Mouse (Mus musculus): Measurements from ENCODE around the gene Prnd. TPM values are rescaled to one million over a fixed set of nuclear protein-coding genes. Genes with fewer than 3 reads are reported as not detected.

The Prnd gene
- polyA plus RNA-seq, 1 experiment from 2014 or later = 3.2 TPM

- H3K4me2 ChIP-seq = no peak overlapping the region
- no peak overlapping the region for H3K9ac ChIP-seq (ENCODE audit: low read depth, low read length)
- no peaks in the 10 kb centered on the region for H3K27me3 ChIP-seq (ENCODE audit: control insufficient read depth, insufficient read depth, low read length)
- 86% methylated on average over 2 of the region's 2 CpGs for WGBS (ENCODE audit: insufficient replicate concordance)
- no peak overlapping the region for H3K27ac ChIP-seq (ENCODE audit: low read depth, low read length)
- no peak for ATAC-seq (replicated peaks; ENCODE audit: insufficient number of reproducible peaks, low FRiP score, low TSS enrichment)
- no peaks in the 10 kb centered on the region for H3K36me3 ChIP-seq (ENCODE audit: control insufficient read depth, insufficient read depth, low read length)
- no peaks in the 10 kb centered on the region for H3K9me3 ChIP-seq (replicated peaks; ENCODE audit: control insufficient read depth, low read length)
- peaks cover 8% of the 10 kb centered on the region; the same call in 1 of the 2 replicates for H3K4me1 ChIP-seq (ENCODE audit: control insufficient read depth, insufficient read depth, low read length)
- H3K4me3 ChIP-seq (ENCODE audit: low read depth, low read length) = no peak overlapping the region
Measured at GRCm38 (mm10) chr2:131934243-131934642, 16.4 kb upstream of the Prnd start.

GRCm38 (mm10) chr2:131935390-131936105 is 15.1 kb upstream of the Prnd start:
- H3K36me3 ChIP-seq (ENCODE audit: control insufficient read depth, insufficient read depth, low read length) = no peaks in the 10 kb centered on the region
- 0 out of 2 replicates have a peak, but pooled peaks have one; percentile 36 for ATAC-seq (replicated peaks; ENCODE audit: insufficient number of reproducible peaks, low FRiP score, low TSS enrichment)
- H3K4me2 ChIP-seq = no peak overlapping the region
- peaks cover 8% of the 10 kb centered on the region; the same call in 1 of the 2 replicates for H3K4me1 ChIP-seq (ENCODE audit: control insufficient read depth, insufficient read depth, low read length)
- WGBS (ENCODE audit: insufficient replicate concordance) = 47% methylated on average over 10 of the region's 10 CpGs
- H3K9ac ChIP-seq (ENCODE audit: low read depth, low read length) = no peak overlapping the region
- H3K27ac ChIP-seq (ENCODE audit: low read depth, low read length) = no peak overlapping the region
- H3K9me3 ChIP-seq (replicated peaks; ENCODE audit: control insufficient read depth, low read length) = no peaks in the 10 kb centered on the region
- no peaks in the 10 kb centered on the region for H3K27me3 ChIP-seq (ENCODE audit: control insufficient read depth, insufficient read depth, low read length)
- H3K4me3 ChIP-seq (ENCODE audit: low read depth, low read length) = no peak overlapping the region

DNA sequence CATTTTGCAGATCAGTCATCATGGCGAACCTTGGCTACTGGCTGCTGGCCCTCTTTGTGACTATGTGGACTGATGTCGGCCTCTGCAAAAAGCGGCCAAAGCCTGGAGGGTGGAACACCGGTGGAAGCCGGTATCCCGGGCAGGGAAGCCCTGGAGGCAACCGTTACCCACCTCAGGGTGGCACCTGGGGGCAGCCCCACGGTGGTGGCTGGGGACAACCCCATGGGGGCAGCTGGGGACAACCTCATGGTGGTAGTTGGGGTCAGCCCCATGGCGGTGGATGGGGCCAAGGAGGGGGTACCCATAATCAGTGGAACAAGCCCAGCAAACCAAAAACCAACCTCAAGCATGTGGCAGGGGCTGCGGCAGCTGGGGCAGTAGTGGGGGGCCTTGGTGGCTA is 14.3 kb upstream of the Prnd start:
- Histone ChIP-seq H3K4me1 (ENCODE audit: control insufficient read depth, insufficient read depth, low read length) (peaks cover 8% of the 10 kb centered on the region; the same call in 1 of the 2 replicates), H3K27ac (ENCODE audit: low read depth, low read length) (no peak overlapping the region), H3K9me3 (replicated peaks; ENCODE audit: control insufficient read depth, low read length) (no peaks in the 10 kb centered on the region), H3K4me2 (no peak overlapping the region), H3K4me3 (ENCODE audit: low read depth, low read length) (no peak overlapping the region), H3K9ac (ENCODE audit: low read depth, low read length) (no peak overlapping the region), H3K36me3 (ENCODE audit: control insufficient read depth, insufficient read depth, low read length) (no peaks in the 10 kb centered on the region), H3K27me3 (ENCODE audit: control insufficient read depth, insufficient read depth, low read length) (no peaks in the 10 kb centered on the region)
- 94% methylated on average over 10 of the region's 10 CpGs for WGBS (ENCODE audit: insufficient replicate concordance)
- no peak for ATAC-seq (replicated peaks; ENCODE audit: insufficient number of reproducible peaks, low FRiP score, low TSS enrichment)

- Histone ChIP-seq H3K27ac (ENCODE audit: low read depth, low read length) (no peak overlapping the region), H3K9me3 (replicated peaks; ENCODE audit: control insufficient read depth, low read length) (no peaks in the 10 kb centered on the region), H3K27me3 (ENCODE audit: control insufficient read depth, insufficient read depth, low read length) (no peaks in the 10 kb centered on the region), H3K4me1 (ENCODE audit: control insufficient read depth, insufficient read depth, low read length) (no peaks in the 10 kb centered on the region), H3K9ac (ENCODE audit: low read depth, low read length) (no peak overlapping the region), H3K36me3 (ENCODE audit: control insufficient read depth, insufficient read depth, low read length) (no peaks in the 10 kb centered on the region), H3K4me3 (ENCODE audit: low read depth, low read length) (no peak overlapping the region), H3K4me2 (no peak overlapping the region)
- 35% methylated on average over 8 of the region's 8 CpGs for WGBS (ENCODE audit: insufficient replicate concordance)
- ATAC-seq (replicated peaks; ENCODE audit: insufficient number of reproducible peaks, low FRiP score, low TSS enrichment) = no peak
Measured at GRCm38 (mm10) chr2:131939404-131940111, 11.1 kb upstream of the Prnd start.

GRCm38 (mm10) chr2:131940506-131940905 is 10.2 kb upstream of the Prnd start:
- no peak for ATAC-seq (replicated peaks; ENCODE audit: insufficient number of reproducible peaks, low FRiP score, low TSS enrichment)
- 44% methylated on average over 3 of the region's 3 CpGs for WGBS (ENCODE audit: insufficient replicate concordance)
- no peak overlapping the region for H3K4me2 ChIP-seq
- H3K9me3 ChIP-seq (replicated peaks; ENCODE audit: control insufficient read depth, low read length) = no peaks in the 10 kb centered on the region
- no peak overlapping the region for H3K4me3 ChIP-seq (ENCODE audit: low read depth, low read length)
- H3K9ac ChIP-seq (ENCODE audit: low read depth, low read length) = no peak overlapping the region
- no peak overlapping the region for H3K27ac ChIP-seq (ENCODE audit: low read depth, low read length)
- no peaks in the 10 kb centered on the region for H3K27me3 ChIP-seq (ENCODE audit: control insufficient read depth, insufficient read depth, low read length)
- no peaks in the 10 kb centered on the region for H3K36me3 ChIP-seq (ENCODE audit: control insufficient read depth, insufficient read depth, low read length)
- no peaks in the 10 kb centered on the region; the same call in 1 of the 2 replicates for H3K4me1 ChIP-seq (ENCODE audit: control insufficient read depth, insufficient read depth, low read length)

DNA sequence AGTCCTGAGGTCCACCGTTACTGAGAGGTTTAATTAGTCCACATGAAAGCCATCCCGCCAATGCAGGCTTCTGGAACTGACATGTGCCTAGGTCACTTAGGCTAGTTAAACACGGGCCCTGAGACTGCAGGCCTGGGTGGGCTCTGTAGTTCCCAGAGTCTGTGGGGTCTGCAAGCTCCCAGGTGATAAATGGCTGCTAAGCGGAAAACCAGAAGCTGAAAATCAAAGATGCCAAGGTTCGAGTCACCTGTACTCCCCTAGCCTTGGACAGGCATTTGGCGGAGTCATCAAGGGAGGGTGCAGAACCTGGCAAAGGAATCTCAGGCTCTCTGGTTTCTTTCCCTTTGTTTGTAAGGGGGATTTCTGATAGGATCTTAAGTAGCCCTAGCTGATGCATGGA is 9.2 kb upstream of the Prnd start:
- 80% methylated on average over 6 of the region's 6 CpGs for WGBS (ENCODE audit: insufficient replicate concordance)
- no peaks in the 10 kb centered on the region for H3K27me3 ChIP-seq (ENCODE audit: control insufficient read depth, insufficient read depth, low read length)
- no peaks in the 10 kb centered on the region for H3K36me3 ChIP-seq (ENCODE audit: control insufficient read depth, insufficient read depth, low read length)
- no peak overlapping the region for H3K4me2 ChIP-seq
- H3K27ac ChIP-seq (ENCODE audit: low read depth, low read length) = no peak overlapping the region
- no peaks in the 10 kb centered on the region; the same call in 1 of the 2 replicates for H3K4me1 ChIP-seq (ENCODE audit: control insufficient read depth, insufficient read depth, low read length)
- no peak overlapping the region for H3K4me3 ChIP-seq (ENCODE audit: low read depth, low read length)
- no peaks in the 10 kb centered on the region for H3K9me3 ChIP-seq (replicated peaks; ENCODE audit: control insufficient read depth, low read length)
- no peak for ATAC-seq (replicated peaks; ENCODE audit: insufficient number of reproducible peaks, low FRiP score, low TSS enrichment)
- no peak overlapping the region for H3K9ac ChIP-seq (ENCODE audit: low read depth, low read length)

- no peaks in the 10 kb centered on the region for H3K27me3 ChIP-seq (ENCODE audit: control insufficient read depth, insufficient read depth, low read length)
- H3K9me3 ChIP-seq (replicated peaks; ENCODE audit: control insufficient read depth, low read length) = no peaks in the 10 kb centered on the region
- WGBS (ENCODE audit: insufficient replicate concordance) = 47% methylated on average over 1 of the region's 1 CpGs
- H3K4me2 ChIP-seq = no peak overlapping the region
- no peak overlapping the region for H3K9ac ChIP-seq (ENCODE audit: low read depth, low read length)
- no peak overlapping the region for H3K27ac ChIP-seq (ENCODE audit: low read depth, low read length)
- no peaks in the 10 kb centered on the region for H3K36me3 ChIP-seq (ENCODE audit: control insufficient read depth, insufficient read depth, low read length)
- no peak overlapping the region for H3K4me3 ChIP-seq (ENCODE audit: low read depth, low read length)
- no peak for ATAC-seq (replicated peaks; ENCODE audit: insufficient number of reproducible peaks, low FRiP score, low TSS enrichment)
- H3K4me1 ChIP-seq (ENCODE audit: control insufficient read depth, insufficient read depth, low read length) = no peaks in the 10 kb centered on the region; the same call in 1 of the 2 replicates
Measured at GRCm38 (mm10) chr2:131944370-131944769, 6.3 kb upstream of the Prnd start.

DNA sequence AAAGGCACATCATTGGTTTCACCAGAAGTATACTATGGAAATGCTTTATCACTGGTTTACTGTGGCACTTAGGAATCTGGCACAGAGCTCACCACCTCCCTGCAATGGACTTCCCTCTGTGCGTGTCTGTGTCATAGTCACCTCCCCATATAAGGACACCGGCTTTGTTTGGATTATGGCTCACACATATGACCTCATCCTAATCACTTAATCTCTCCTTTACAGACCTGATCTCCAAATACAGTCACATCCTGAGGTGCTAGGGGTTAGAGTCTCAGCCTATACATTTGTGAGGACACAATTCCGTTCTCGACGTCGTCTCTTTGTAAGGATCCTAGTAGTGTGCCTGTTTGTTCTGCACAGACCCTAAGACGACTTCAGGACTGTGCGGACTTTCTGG is 5.4 kb upstream of the Prnd start:
- Histone ChIP-seq H3K4me2 (no peak overlapping the region), H3K27ac (ENCODE audit: low read depth, low read length) (no peak overlapping the region)
- ATAC-seq (replicated peaks; ENCODE audit: insufficient number of reproducible peaks, low FRiP score, low TSS enrichment) = no peak

More for the DNA sequence above, 5.4 kb upstream of the Prnd start:
- H3K9me3 ChIP-seq (replicated peaks; ENCODE audit: control insufficient read depth, low read length) = no peaks in the 10 kb centered on the region
- no peaks in the 10 kb centered on the region for H3K36me3 ChIP-seq (ENCODE audit: control insufficient read depth, insufficient read depth, low read length)
- H3K9ac ChIP-seq (ENCODE audit: low read depth, low read length) = no peak overlapping the region
- no peaks in the 10 kb centered on the region for H3K27me3 ChIP-seq (ENCODE audit: control insufficient read depth, insufficient read depth, low read length)
- H3K4me1 ChIP-seq (ENCODE audit: control insufficient read depth, insufficient read depth, low read length) = no peaks in the 10 kb centered on the region; the same call in 1 of the 2 replicates
- WGBS (ENCODE audit: insufficient replicate concordance) = 54% methylated on average over 8 of the region's 8 CpGs
- H3K4me3 ChIP-seq (ENCODE audit: low read depth, low read length) = no peak overlapping the region
